Mouse (Mus musculus) kidney, postnatal 0 days (tissue): ENCODE results near the gene Edar. TPM values are rescaled to one million over a fixed set of nuclear protein-coding genes. Genes with fewer than 3 reads are reported as not detected.
A peak's percentile ranks its signal among the peaks of the same experiment; 100 is the strongest.

Source experiments
- ATAC-seq: fragments of 200-750 bp; cut with Nextera tagmentation; replicated peaks from 2 replicates; pipeline ENCODE4 v1.8.0; 2017; ENCODE audit warnings: low read depth, moderate number of reproducible peaks, moderate TSS enrichment, moderate library complexity; ENCODE audit not compliant: low FRiP score
- DNase-seq: peaks from one replicate; pipeline ENCODE4 v3.0.0-alpha.2; 2016; ENCODE audit warnings: low spot score
- H3K27ac ChIP-seq: fragments of 300-500 bp; sonication (generic); 2 replicates; pipeline ENCODE4 v1.5.1; 2014; ENCODE audit warnings: mild to moderate bottlenecking
- H3K27me3 ChIP-seq: fragments of 300-500 bp; sonication (generic); 2 replicates; pipeline ENCODE4 v1.6.1; 2014; ENCODE audit warnings: low read length, mixed read lengths; ENCODE audit not compliant: insufficient read depth
- H3K36me3 ChIP-seq: fragments of 300-500 bp; sonication (generic); 2 replicates; pipeline ENCODE4 v1.6.1; 2014; ENCODE audit warnings: low read length, mixed read lengths; ENCODE audit not compliant: insufficient read depth
- H3K4me1 ChIP-seq: fragments of 300-500 bp; sonication (generic); replicated peaks from 2 replicates; pipeline ENCODE4 v1.6.1; 2014; ENCODE audit warnings: antibody characterized with exemption, low read length, mixed read lengths; ENCODE audit not compliant: insufficient read depth
- H3K4me2 ChIP-seq: fragments of 300-500 bp; sonication (generic); 2 replicates; pipeline ENCODE4 v1.6.1; 2014; ENCODE audit warnings: mild to moderate bottlenecking, low read length, moderate library complexity, mixed read lengths
- H3K4me3 ChIP-seq: fragments of 300-500 bp; sonication (generic); replicated peaks from 2 replicates; pipeline ENCODE4 v1.5.1; 2014; ENCODE audit warnings: low read depth, low read length
- H3K9ac ChIP-seq: fragments of 300-500 bp; sonication (generic); 2 replicates; pipeline ENCODE4 v1.6.1; 2014; ENCODE audit warnings: low read depth, low read length
- H3K9me3 ChIP-seq: fragments of 300-500 bp; sonication (generic); replicated peaks from 2 replicates; pipeline ENCODE4 v1.6.1; 2016; ENCODE audit warnings: low read length, inconsistent platforms, mixed read lengths
- CTCF ChIP-seq: IDR thresholded peaks from 2 replicates; pipeline ENCODE4 v1.5.1; 2016; ENCODE audit warnings: antibody characterized with exemption, low read depth, mild to moderate bottlenecking, moderate library complexity
- WGBS: fragments of 180-500 bp; shearing (Covaris S2); extraction: QIAGEN DNeasy Blood & Tissue Kit; methylation state at CpG from one replicate; pipeline ENCODE4 v1.1.7; 2014; 5-methylcytosine and 5-hydroxymethylcytosine counted together
- polyA plus RNA-seq: library from polyadenylated mRNA; unstranded; fragments of >200 nt; fragmentation: Nextera tagmentation; extraction: Ambion mirVana; gene quantifications from 2 replicates; pipeline ENCODE4 v1.2.1, GENCODE M21; 2015

The Edar gene
- polyA plus RNA-seq, 1 experiment from 2014 or later, result 0.51 TPM

DNA sequence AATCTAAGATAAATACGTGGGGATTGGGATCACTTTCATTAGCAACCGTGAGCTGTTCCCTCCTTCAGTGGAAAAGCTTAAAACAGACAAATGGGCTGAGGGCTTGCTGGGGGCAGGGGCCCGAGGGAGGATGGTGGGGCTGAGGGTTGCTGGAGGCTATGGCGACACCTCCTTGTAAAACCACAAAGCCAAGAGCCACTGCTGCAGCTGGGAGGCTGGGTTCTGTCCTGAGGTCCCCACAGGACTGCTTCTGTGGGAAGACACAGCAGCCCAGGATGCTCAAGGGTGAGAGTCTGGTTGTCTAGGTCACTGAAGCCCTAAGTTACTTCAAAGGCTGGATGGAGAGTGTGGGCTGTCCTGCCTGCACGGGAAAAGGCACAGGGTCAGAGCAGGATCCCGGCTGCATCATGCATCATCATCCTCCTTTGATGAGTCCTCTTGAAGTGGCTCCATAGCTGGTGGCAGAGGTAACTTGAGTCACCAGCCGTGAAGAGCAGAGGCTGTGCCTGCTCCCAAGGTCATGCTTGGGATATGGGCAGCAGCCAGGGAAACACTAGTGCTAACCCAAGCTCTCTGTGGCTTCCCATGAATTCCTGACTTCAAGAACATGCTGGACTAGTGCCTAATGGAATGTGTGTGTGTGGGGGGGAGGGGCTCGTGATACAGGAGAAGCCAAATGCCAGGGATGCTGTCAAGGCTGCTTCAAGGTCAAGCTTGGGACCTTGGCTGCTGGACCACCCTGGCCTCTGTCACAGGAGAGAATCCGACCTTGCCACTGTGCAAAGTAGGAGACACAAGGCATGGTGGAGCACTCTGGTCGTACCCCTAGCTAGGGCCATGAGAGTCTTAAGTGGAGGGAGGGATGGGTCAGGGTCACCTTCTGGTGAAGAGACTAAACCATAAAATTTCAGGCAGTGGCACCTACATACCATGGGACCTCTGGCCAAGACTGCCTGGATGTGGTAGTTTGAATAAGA lies 22.7 kb downstream of the Edar start:
- Histone ChIP-seq H3K4me2 (peak overlapping the region; percentile 46; the same call in 1 of the 2 replicates), H3K36me3 (no peaks in the 10 kb centered on the region), H3K27me3 (no peaks in the 10 kb centered on the region), H3K9ac (no peak overlapping the region), H3K9me3 (no peaks in the 10 kb centered on the region), H3K27ac (no peak overlapping the region), H3K4me3 (no peak overlapping the region), H3K4me1 (peaks cover 15% of the 10 kb centered on the region; the same call in 1 of the 2 replicates)
- ATAC-seq (peak; percentile 56), DNase-seq (peak; percentile 41)
- WGBS, result 16% methylated on average over 10 of the region's 10 CpGs
- TF ChIP-seq CTCF, result no peak

DNA sequence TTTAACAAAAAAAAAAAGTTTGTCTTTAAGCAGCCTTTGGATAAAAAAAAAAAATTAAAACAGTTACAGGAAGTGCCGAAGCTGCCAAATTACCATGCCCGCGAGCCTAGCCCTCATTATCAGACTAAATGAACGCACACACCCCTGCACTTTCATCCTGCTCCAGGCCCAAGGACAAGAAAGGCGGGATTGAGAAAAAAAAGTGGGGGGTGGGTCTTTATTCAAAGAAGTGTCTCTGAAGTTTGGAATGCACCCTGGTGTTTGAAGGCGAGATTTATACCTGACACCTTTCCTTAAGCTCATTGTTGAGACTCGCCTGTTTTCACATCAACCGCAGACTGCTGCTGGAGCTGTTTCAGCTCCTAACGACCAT lies 23.4 kb downstream of the Edar start:
- H3K27ac ChIP-seq, result no peak overlapping the region

DNA sequence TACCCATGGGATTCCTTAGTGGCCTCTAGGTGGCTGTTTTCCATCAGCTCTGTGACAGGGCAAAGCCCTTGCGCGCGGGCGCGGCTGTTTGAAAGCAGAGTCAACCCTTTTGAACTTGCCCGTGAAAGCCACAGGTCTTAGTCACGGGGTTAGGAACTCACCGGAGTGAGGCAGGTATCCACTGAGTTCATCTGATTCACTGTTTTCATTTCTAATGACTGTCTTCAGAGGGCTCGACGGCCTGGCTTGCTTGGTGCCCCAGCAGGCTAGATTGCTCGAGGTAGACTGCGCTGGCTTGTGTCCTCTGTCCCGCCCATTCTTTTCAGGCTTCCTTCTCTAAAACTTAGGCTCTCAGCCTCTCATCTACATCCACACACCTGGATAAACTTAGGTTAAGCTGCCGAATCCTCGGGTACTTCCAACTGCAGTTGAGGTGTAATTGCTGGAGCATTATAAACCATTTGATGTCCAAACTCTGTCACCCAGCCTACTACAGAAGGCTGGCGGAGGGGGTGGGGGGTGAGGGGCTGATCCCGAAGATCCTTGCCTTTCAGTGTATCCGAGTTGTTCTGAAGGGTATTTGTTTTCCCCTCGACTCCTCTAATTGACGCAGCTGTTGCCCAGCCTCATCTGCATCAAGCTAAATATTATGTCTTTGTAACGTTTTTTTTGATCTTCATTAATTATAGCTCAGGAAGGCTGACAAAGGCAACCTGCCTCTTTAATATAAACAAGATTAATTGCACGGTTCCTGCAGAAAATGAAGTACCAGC lies 24.0 kb downstream of the Edar start:
- H3K27ac ChIP-seq, result no peak overlapping the region
- DNase-seq (no peak), ATAC-seq (no peak)
- TF ChIP-seq CTCF, result peak; percentile 14; the same call in 1 of the 2 replicates
- H3K4me3 ChIP-seq, result 0 out of 2 replicates have a peak overlapping the region, but pooled peaks have one; percentile 7
- H3K36me3 ChIP-seq, result no peaks in the 10 kb centered on the region
- peaks cover 15% of the 10 kb centered on the region; the same call in 1 of the 2 replicates for H3K4me1 ChIP-seq
- peak overlapping the region; percentile 46 for H3K4me2 ChIP-seq
- H3K27me3 ChIP-seq, result no peaks in the 10 kb centered on the region
- WGBS, result 6% methylated on average over 22 of the region's 22 CpGs
- no peaks in the 10 kb centered on the region for H3K9me3 ChIP-seq
- H3K9ac ChIP-seq, result no peak overlapping the region

More for the DNA sequence above, 23.4 kb downstream of the Edar start:
- WGBS, result 2% methylated on average over 9 of the region's 9 CpGs
- TF ChIP-seq CTCF, result no peak
- no peak for ATAC-seq
- H3K36me3 ChIP-seq, result no peaks in the 10 kb centered on the region
- H3K4me3 ChIP-seq, result no peak overlapping the region
- no peaks in the 10 kb centered on the region for H3K27me3 ChIP-seq
- no peak overlapping the region for H3K9ac ChIP-seq
- peak overlapping the region; percentile 46; the same call in 1 of the 2 replicates for H3K4me2 ChIP-seq
- H3K9me3 ChIP-seq, result no peaks in the 10 kb centered on the region
- DNase-seq, result peak; percentile 39
- H3K4me1 ChIP-seq, result peaks cover 15% of the 10 kb centered on the region; the same call in 1 of the 2 replicates

DNA sequence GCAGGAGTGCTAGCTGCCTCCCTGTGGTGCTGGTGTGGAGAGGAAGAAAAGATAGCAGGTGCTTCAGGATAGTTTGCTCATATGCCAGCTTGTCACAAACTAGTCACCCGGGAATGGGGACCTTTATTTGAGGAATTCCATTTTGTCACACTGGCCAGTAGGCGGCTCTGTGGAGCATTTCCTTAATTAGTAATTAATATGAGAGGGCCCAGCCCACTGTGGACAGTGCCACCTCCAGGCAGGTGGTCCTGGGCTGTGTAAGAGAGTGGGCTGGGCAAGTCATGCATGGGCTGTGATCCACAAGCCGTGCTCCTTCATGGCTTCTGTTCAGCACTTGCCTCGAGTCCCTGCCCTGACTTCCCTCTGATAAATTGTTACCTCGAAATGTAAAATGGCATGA lies 26.7 kb downstream of the Edar start:
- no peaks in the 10 kb centered on the region for H3K27me3 ChIP-seq
- peaks cover 15% of the 10 kb centered on the region; the same call in 1 of the 2 replicates for H3K4me1 ChIP-seq
- no peak overlapping the region for H3K4me2 ChIP-seq
- no peaks in the 10 kb centered on the region for H3K9me3 ChIP-seq
- no peak overlapping the region for H3K4me3 ChIP-seq
- no peaks in the 10 kb centered on the region for H3K36me3 ChIP-seq
- 55% methylated on average over 5 of the region's 5 CpGs for WGBS
- DNase-seq (no peak), ATAC-seq (0 out of 2 replicates have a peak, but pooled peaks have one; percentile 59)
- peak; percentile 52 for TF ChIP-seq CTCF
- no peak overlapping the region for H3K9ac ChIP-seq
- no peak overlapping the region for H3K27ac ChIP-seq

DNA sequence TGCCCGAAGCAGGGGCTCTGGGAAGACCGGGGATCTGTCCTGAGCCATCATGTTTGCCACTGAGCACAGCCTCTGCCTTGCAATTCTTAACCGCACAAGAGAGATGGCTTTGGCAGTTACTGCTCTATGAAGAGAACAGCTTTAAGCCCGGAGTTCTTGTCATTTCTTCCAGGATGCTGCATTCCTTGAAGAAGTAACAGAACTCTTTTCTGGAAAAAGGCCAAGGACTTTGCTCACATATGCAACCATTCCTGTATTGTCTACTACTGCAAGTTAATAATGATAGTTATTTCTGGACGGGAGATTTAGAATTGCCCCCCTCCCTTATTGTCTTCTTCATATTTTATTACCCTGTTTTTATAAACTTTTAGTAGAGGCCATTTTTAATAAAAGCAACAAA lies 30.8 kb downstream of the Edar start:
- H3K4me2 ChIP-seq, result no peak overlapping the region
- ATAC-seq, result no peak
- DNase-seq, result peak; percentile 64
- H3K4me1 ChIP-seq, result peaks cover 5% of the 10 kb centered on the region; the same call in 1 of the 2 replicates
- no peak overlapping the region for H3K4me3 ChIP-seq
- no peak for TF ChIP-seq CTCF
- WGBS, result 66% methylated on average over 5 of the region's 5 CpGs
- H3K27me3 ChIP-seq, result no peaks in the 10 kb centered on the region
- H3K9ac ChIP-seq, result no peak overlapping the region
- H3K36me3 ChIP-seq, result no peaks in the 10 kb centered on the region
- H3K9me3 ChIP-seq, result no peaks in the 10 kb centered on the region
- no peak overlapping the region for H3K27ac ChIP-seq

DNA sequence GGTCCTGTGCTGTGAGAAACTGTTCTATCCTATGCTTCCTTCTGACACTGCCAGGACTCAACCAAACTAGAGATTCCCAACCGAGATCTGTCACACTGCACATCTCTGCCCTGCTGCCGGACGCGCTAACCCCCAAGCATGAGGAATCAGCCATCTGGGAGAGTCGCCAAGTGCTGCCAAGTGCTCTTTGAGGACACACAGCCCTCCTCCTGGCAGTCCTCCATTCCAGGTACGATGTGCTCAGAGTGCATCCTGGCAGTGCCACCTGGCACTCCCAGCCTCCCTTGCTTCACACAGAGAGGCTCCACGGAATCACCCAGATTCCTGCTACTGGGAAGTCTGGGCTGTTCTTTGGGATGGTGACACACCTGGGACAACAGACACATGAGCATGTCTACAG lies 31.3 kb downstream of the Edar start:
- Histone ChIP-seq H3K36me3 (no peaks in the 10 kb centered on the region), H3K4me2 (no peak overlapping the region), H3K27ac (no peak overlapping the region), H3K9me3 (no peaks in the 10 kb centered on the region), H3K9ac (no peak overlapping the region), H3K27me3 (no peaks in the 10 kb centered on the region), H3K4me1 (peaks cover 5% of the 10 kb centered on the region; the same call in 1 of the 2 replicates), H3K4me3 (no peak overlapping the region)
- ATAC-seq, result no peak
- no peak for DNase-seq
- TF ChIP-seq CTCF, result no peak
- 81% methylated on average over 7 of the region's 7 CpGs for WGBS
